Mouse (Mus musculus) testis, adult 10 weeks (tissue): Measurements from ENCODE around the gene Astn2. TPM values are rescaled to one million over a fixed set of nuclear protein-coding genes. Genes with fewer than 3 reads are reported as not detected.

Experiments
- polyA plus RNA-seq: library from polyadenylated mRNA; stranded (reverse); fragments of 350-450 nt; fragmentation: Illumina TruSeq; extraction: RNeasy Lipid Tissue Mini Kit (QIAGEN cat#74804); gene quantifications from one replicate; pipeline ENCODE4 v1.2.3, GENCODE M21; 2014; ENCODE audit warnings: low read depth, low replicate concordance

Astn2 gene
- polyA plus RNA-seq = 0.15 TPM

GRCm38 (mm10) chr4:66404201-66404711 lies at the start of gene Astn2:
Gene Astn2 (minus strand): TSS chr4:66404611.

GRCm38 (mm10) chr4:65604504-65605150 lies 799.8 kb downstream of the Astn2 start, which contains the start of gene Trim32:
Gene Trim32 (plus strand): TSS chr4:65604986.

